In genomic region chr15:81172259-81172658, GRCm38 (mm10) we compare ENCODE assay signal across 19 mouse cellular contexts. TPM values are rescaled to one million over a fixed set of nuclear protein-coding genes. Genes with fewer than 3 reads are reported as not detected.
DNase-seq lines count a peak whose midpoint lies in the region; ATAC-seq lines count a peak whose summit lies in the region.
"Had no signal": no experiment of that assay in that cellular context is flagged by ENCODE, and none has a peak within 500 bp of the region (broad histone marks: within the 10 kb centered on the region; RNA-seq: fewer than 3 reads in every experiment).

No protein-coding gene starts in this region.

- no peaks in the 10 kb centered on the region for H3K27me3 ChIP-seq in embryonic facial prominence, embryonic 14.5 days (replicated peaks; ENCODE audit: control insufficient read depth, insufficient read depth, low read length)
- H3K27me3 ChIP-seq in embryonic facial prominence, embryonic 10.5 days (replicated peaks; ENCODE audit: low read depth, poor library complexity, severe bottlenecking): no peaks in the 10 kb centered on the region
- H3K27me3 ChIP-seq: CH12.LX, Patski had no signal

- H3K4me1 ChIP-seq in embryonic facial prominence, embryonic 14.5 days (ENCODE audit: control insufficient read depth, insufficient read depth, low read length): no peaks in the 10 kb centered on the region
- H3K4me1 ChIP-seq in embryonic facial prominence, embryonic 10.5 days: no peaks in the 10 kb centered on the region

- intact Hi-C loops in heart, postnatal 36 days (cut with DNase I): no loop called here

- 72% methylated on average over 8 of the region's 8 CpGs for WGBS in embryonic facial prominence, embryonic 14.5 days
- 86% methylated on average over 8 of the region's 8 CpGs for WGBS in embryonic facial prominence, embryonic 10.5 days

- no peak overlapping the region for H3K27ac ChIP-seq in embryonic facial prominence, embryonic 14.5 days (replicated peaks; ENCODE audit: low read depth, low read length)
- H3K27ac ChIP-seq in embryonic facial prominence, embryonic 10.5 days (replicated peaks): no peak overlapping the region

- H3K36me3 ChIP-seq in embryonic facial prominence, embryonic 14.5 days (ENCODE audit: control insufficient read depth, insufficient read depth, low read length): 0 out of 2 replicates have a peak, but pooled peaks cover 3% of the 10 kb centered on the region
- peaks cover 16% of the 10 kb centered on the region for H3K36me3 ChIP-seq in embryonic facial prominence, embryonic 10.5 days (replicated peaks)

- peak; percentile 61; the same call in 1 of the 2 replicates for ATAC-seq in embryonic facial prominence, embryonic 14.5 days (ENCODE audit: low read depth)
- ATAC-seq: activated CD4-positive, CD25-positive, alpha-beta regulatory T cell, adult 4 months; CD4-positive, CD25-positive, alpha-beta regulatory T cell, adult 4 months; Patski had no signal

- H3K9ac ChIP-seq in embryonic facial prominence, embryonic 14.5 days (ENCODE audit: low read depth, low read length): no peak overlapping the region

- H3K4me3 ChIP-seq in embryonic facial prominence, embryonic 14.5 days (ENCODE audit: low read depth, low read length): no peak overlapping the region
- no peak overlapping the region for H3K4me3 ChIP-seq in embryonic facial prominence, embryonic 10.5 days

- no peaks in the 10 kb centered on the region for H3K9me3 ChIP-seq in embryonic facial prominence, embryonic 14.5 days (ENCODE audit: control insufficient read depth, low read length)
- H3K9me3 ChIP-seq in embryonic facial prominence, embryonic 10.5 days: no peaks in the 10 kb centered on the region
- H3K9me3 ChIP-seq: G1E had no signal

- no peak overlapping the region for H3K4me2 ChIP-seq in embryonic facial prominence, embryonic 14.5 days (ENCODE audit: low read depth, low read length)

- no peak for DNase-seq in embryonic facial prominence, embryonic 14.5 days (ENCODE audit: low spot score)
- DNase-seq in embryonic facial prominence, embryonic 10.5 days (ENCODE audit: low spot score): no peak
- DNase-seq in heart, adult 11 months: peak; percentile 52
- DNase-seq in heart, postnatal 36 days: no peak
- DNase-seq: adrenal gland, adult 2 months; adrenal gland, adult 8-10 months; adrenal gland, postnatal 10 days; adrenal gland, postnatal 14 days; adrenal gland, postnatal 25 days; adrenal gland, postnatal 36 days; B cell, adult 2 months; cerebellum, adult 11 months; cerebellum, adult 11-12 months; cerebellum, adult 18-20 months had no signal

RNA-seq across cellular contexts. Expression of gene Mrtfa, which starts 18.3 kb away (rescaled TPM):
- polyA plus RNA-seq in embryonic facial prominence, embryonic 14.5 days (2014; fragmentation: Nextera tagmentation; extraction: Ambion mirVana): 24.5 and 28.6 TPM in 2 replicates
- 25.0 and 26.3 TPM in 2 replicates for polyA plus RNA-seq in embryonic facial prominence, embryonic 10.5 days (2016; fragmentation: Nextera tagmentation; extraction: Ambion mirVana)
- total RNA-seq in heart, postnatal 36 days (2021): 10 to 100 TPM in 1 of 2 experiments, 1 to 10 TPM in 1; 8.0 to 11.1 TPM
